Mouse (Mus musculus) olfactory bulb, adult 2 months (tissue): ENCODE measurements around the gene Morf4l2. TPM values are rescaled to one million over a fixed set of nuclear protein-coding genes. Genes with fewer than 3 reads are reported as not detected.
"Not testable (repeated sequence)": the region's sequence is repeated elsewhere in the genome, so short reads cannot be mapped to it uniquely, and the experiment has no call there.

Experiments
- H3K27ac ChIP-seq: fragments of 200-500 bp; 2 replicates; pipeline ENCODE4 v1.5.1; 2012; ENCODE audit warnings: low read depth, low read length; ENCODE audit not compliant: insufficient read depth
- H3K4me1 ChIP-seq: fragments of 200-500 bp; 2 replicates; pipeline ENCODE4 v1.6.1; 2012; ENCODE audit warnings: low read length; ENCODE audit not compliant: control insufficient read depth, insufficient read depth
- H3K4me3 ChIP-seq: fragments of 200-500 bp; 2 replicates; pipeline ENCODE4 v1.5.1; 2012; ENCODE audit warnings: mild to moderate bottlenecking, low read depth, low read length, moderate library complexity; ENCODE audit not compliant: insufficient read depth
- CTCF ChIP-seq: fragments of 200-500 bp; IDR thresholded peaks from 2 replicates; pipeline ENCODE4 v1.5.1; 2012; ENCODE audit warnings: low read depth, mild to moderate bottlenecking, low read length, moderate library complexity; ENCODE audit not compliant: insufficient read depth
- POLR2A ChIP-seq: fragments of 200-500 bp; IDR thresholded peaks from 2 replicates; pipeline ENCODE4 v1.6.1; 2012; ENCODE audit warnings: mild to moderate bottlenecking, low read depth, low read length, moderate library complexity; ENCODE audit not compliant: insufficient read depth
- WGBS: fragments of 180-500 bp; shearing (Covaris S2); methylation state at CpG from one replicate; pipeline ENCODE4 v1.1.7; 2018; 5-methylcytosine and 5-hydroxymethylcytosine counted together
- polyA plus RNA-seq: library from polyadenylated mRNA; stranded (reverse); fragments of >200 nt; gene quantifications from 2 replicates; pipeline ENCODE4 v1.2.4, GENCODE M21; 2012; ENCODE audit warnings: low replicate concordance; ENCODE audit not compliant: missing spikeins, insufficient read depth, insufficient read length

The Morf4l2 gene
- polyA plus RNA-seq, 1 experiment: 434 TPM

DNA sequence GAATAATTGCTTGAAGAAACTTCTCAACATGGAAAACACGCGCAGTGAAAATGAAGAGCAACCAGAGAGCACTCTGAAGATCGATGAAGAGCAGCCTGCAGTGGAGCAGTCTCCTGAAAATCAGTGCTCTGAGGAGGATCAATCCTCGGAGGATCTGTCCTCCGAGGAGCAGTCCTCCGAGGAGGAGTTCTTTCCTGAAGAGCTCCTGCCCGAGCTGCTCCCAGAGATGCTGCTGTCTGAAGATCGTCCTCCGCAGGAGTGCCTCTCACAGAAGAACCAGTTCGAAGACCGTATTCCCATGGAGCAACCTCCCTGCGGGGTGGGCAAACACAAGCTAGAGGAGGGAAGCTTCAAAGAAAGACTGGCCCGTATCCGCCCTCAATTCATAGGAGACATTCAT is 34.7 kb downstream of the Morf4l2 start:
- H3K4me1 ChIP-seq: no peaks in the 10 kb centered on the region
- H3K4me3 ChIP-seq: peak overlapping the region; percentile 73
- peak overlapping the region; percentile 93; the same call in 1 of the 2 replicates for H3K27ac ChIP-seq
- WGBS: 34% methylated on average over 14 of the region's 14 CpGs
- TF ChIP-seq CTCF: no peak
- no peak for TF ChIP-seq POLR2A

DNA sequence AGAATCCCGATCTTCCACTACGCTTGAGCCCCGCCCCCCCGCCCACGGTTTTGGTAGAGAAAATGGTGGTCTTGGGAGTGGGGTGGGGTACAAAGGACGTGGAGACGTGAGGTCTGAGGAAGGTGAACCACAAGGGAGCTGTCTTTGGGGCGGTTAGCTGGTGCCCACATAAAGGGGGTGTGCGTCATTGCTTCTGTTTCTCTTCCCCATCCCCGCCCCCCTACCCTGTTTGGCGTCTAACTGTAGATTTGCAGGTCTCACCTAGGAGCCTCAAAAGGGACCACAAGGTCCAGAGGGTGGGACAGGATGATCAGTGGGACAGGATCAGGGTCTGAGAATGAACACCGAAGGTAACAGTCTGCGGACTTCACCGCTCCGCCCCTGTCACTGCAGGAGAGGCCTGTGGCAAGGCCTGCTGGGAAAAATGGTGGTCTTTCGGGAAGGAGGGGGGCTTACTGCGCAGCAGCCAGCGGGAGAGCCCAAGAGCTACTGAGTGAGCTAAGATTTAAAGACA is 35.3 kb downstream of the Morf4l2 start:
- no peak for TF ChIP-seq CTCF
- TF ChIP-seq POLR2A: peak; percentile 11; the same call in 1 of the 2 replicates
- no peaks in the 10 kb centered on the region for H3K4me1 ChIP-seq
- peak overlapping the region; percentile 73 for H3K4me3 ChIP-seq
- WGBS: 12% methylated on average over 18 of the region's 18 CpGs
- H3K27ac ChIP-seq: peak overlapping the region; percentile 93

DNA sequence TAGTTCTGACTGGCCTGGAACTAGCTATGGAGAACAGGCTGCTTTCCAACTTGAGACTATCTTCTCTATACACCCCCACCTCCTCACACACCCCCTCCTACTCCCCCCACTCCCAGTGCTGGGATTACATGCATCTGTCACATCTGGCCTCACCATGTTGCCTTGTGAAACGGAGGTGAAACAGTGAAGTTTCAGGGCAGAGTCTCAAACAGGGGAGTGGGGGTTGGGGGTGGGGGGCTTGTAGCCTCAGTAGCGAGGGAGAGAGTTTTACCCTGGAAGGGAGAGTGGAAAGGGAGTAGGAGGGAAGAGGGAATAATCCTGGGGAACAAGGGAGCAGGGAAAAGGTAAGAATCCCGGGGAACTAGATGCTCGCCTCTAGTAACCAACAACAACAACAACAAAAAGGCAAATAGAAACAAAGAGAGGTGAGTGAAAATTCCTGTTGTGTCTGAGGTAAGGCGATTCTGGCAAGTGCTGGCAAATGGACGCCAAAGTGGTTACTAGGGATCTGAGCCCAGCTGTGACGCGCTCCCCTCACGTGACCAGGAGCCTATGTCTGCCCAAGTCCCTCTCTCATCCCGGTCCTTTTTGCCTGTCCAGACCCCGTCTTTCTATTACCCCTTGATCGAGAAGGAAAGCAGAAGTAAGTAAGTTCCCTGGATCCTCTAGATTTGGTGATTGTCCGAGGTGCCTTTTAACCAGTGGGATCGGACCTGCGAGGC is 35.9 kb downstream of the Morf4l2 start, which contains the start of gene Tceal1:
Gene Tceal1, plus strand, starts transcription at position 537 of the 722 bp plus-strand sequence.
- H3K4me3 ChIP-seq: peak within 1 kb of the TSS; percentile 73
- no peaks in the 10 kb centered on the region for H3K4me1 ChIP-seq
- no peak for TF ChIP-seq CTCF
- peak; percentile 31; the same call in 1 of the 2 replicates for TF ChIP-seq POLR2A
- peak within 1 kb of the TSS; percentile 93 for H3K27ac ChIP-seq
- WGBS: 14% methylated on average over 15 of the region's 15 CpGs

DNA sequence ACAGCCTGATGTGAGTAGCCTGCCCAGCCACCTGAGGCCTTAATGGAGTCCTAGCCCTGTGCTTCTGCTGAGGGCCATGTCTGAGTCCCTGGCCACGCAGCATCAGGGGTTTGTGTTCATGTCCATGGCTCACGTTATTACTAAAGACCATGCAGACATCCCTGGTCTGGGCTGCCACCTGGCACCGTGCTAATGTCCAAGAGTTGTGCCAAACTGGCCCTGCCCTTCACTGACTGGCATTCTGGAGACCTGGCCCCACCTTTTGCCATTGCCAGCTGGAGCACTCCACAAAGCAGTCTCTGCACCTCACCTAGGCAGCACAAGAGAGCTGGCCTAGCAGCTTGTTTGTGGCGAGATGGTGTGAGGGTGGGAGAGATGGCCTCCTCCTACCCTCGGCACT is 50.3 kb downstream of the Morf4l2 start:
- H3K4me3 ChIP-seq: no peak overlapping the region
- WGBS: 84% methylated on average over 5 of the region's 5 CpGs
- H3K27ac ChIP-seq: no peak overlapping the region
- no peak for TF ChIP-seq CTCF
- TF ChIP-seq POLR2A: no peak
- peaks cover 8% of the 10 kb centered on the region; the same call in 1 of the 2 replicates for H3K4me1 ChIP-seq

DNA sequence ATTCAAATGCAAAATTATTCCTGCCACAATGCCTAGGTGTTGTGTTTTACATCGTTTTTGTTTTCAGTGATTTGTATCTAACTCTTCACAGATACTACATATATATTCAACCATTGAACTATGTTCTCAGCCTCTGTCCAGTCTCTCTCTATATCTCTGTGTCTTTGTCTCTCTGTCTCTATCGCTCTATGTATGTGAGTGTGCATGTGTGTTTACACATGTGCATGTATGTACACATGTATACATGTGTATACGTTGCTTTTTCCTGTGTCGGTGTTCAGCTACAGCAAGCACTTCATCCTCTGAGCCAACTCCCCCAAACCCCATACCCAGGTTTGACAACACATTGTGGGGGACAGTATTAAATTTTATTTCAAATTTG is 51.2 kb downstream of the Morf4l2 start:
- H3K4me3 ChIP-seq: no peak overlapping the region
- H3K4me1 ChIP-seq: peaks cover 8% of the 10 kb centered on the region; the same call in 1 of the 2 replicates
- TF ChIP-seq POLR2A (no peak), CTCF (no peak)
- 51% methylated on average over 4 of the region's 4 CpGs for WGBS
- H3K27ac ChIP-seq: no peak overlapping the region

DNA sequence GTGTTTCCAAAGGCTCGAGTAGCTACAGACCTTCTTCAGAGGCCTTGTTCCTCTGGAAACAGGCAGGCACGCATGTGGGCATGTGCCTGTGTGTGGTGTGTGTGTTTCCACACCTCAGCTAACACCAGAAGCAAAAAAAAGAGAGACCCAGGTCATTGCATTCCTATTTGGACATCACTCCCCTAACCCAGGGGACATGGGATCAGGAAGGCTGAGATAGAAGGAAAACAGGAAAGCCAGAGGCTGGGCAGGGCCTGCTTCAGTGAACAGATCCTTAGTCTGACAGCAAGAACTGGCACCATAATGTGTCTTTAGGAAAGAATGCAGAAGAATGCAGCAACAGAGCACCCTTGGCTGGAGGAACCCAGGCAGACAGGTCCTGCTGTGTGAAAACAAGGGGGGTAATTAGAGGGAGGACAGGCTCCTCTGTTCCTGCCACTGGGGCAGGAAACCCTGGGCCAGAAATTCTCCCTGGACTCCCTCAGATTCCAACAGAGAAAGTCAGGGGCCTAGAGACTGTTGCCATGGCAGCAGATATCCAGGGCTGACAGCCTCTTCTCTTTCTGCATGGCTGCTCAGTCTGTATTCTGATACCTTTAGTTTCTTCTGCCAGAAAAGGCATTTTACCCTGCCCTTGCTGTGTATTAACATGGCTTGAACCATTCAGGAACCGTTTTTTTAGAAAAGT is 51.7 kb downstream of the Morf4l2 start:
- H3K4me1 ChIP-seq, H3K27ac ChIP-seq, H3K4me3 ChIP-seq: not testable (repeated sequence)
- WGBS: 21% methylated on average over 3 of the region's 3 CpGs

Other genes with a start within 250 kb of the Morf4l2 start
- not detected in 2 replicates for gene Kir3dl1, start 225.7 kb downstream of the Morf4l2 start, polyA plus RNA-seq
- not detected in 2 replicates for gene Kir3dl2, start 199.6 kb downstream of the Morf4l2 start, polyA plus RNA-seq
- not detected in 2 replicates for gene Tceal3, start 152.8 kb downstream of the Morf4l2 start, polyA plus RNA-seq
- gene Tceal1, start 35.7 kb downstream of the Morf4l2 start, polyA plus RNA-seq: not detected in 2 replicates
- not detected in 2 replicates for gene Glra4, start 36.5 kb upstream of the Morf4l2 start, polyA plus RNA-seq
- gene Plp1, start 79.0 kb upstream of the Morf4l2 start, polyA plus RNA-seq: 227 and 268 TPM in 2 replicates
- not detected in 2 replicates for gene Rab9b, start 125.1 kb upstream of the Morf4l2 start, polyA plus RNA-seq
- not detected in 2 replicates for gene H2bfm, start 183.6 kb upstream of the Morf4l2 start, polyA plus RNA-seq
- not detected in 2 replicates for gene Tmsb15b2, start 231.8 kb upstream of the Morf4l2 start, polyA plus RNA-seq
- not detected in 2 replicates for gene Tmsb15l, start 233.2 kb upstream of the Morf4l2 start, polyA plus RNA-seq
- gene Tmsb15b1, start 233.2 kb upstream of the Morf4l2 start, polyA plus RNA-seq: not detected in 2 replicates
- gene Zcchc18, start 249.5 kb upstream of the Morf4l2 start, polyA plus RNA-seq: 200 TPM in 1 of 2 replicates, not detected in the other